Mouse (Mus musculus) ES-E14 (cell line): ENCODE measurements around the gene Gnaz.

ENCODE experiments used
- CHD2 ChIP-seq: IDR thresholded peaks from 2 replicates; pipeline ENCODE4 v1.6.1; 2014; ENCODE audit warnings: mild to moderate bottlenecking, low read depth, low read length, inconsistent platforms
- MAFK ChIP-seq: IDR thresholded peaks from 2 replicates; pipeline ENCODE4 v1.6.1; 2014; ENCODE audit warnings: mild to moderate bottlenecking, low read depth, low read length, inconsistent platforms; ENCODE audit not compliant: insufficient read depth
- ZC3H11A ChIP-seq: IDR thresholded peaks from 2 replicates; pipeline ENCODE4 v1.6.1; 2012; ENCODE audit warnings: low read depth, mild to moderate bottlenecking, inconsistent platforms, low read length, borderline replicate concordance
- ZNF384 ChIP-seq: IDR thresholded peaks from 2 replicates; pipeline ENCODE4 v1.6.1; 2012; ENCODE audit warnings: low read depth, low read length, inconsistent platforms

GRCm38 (mm10) chr10:75028743-75029142 is 61.8 kb downstream of the Gnaz start:
- TF ChIP-seq CHD2 (no peak), ZNF384 (no peak), ZC3H11A (no peak), MAFK (no peak)
